Mouse (Mus musculus) CD4-positive helper T cell, adult 2 months (primary cell): ENCODE results near the gene Snx19.
A peak's percentile ranks its signal among the peaks of the same experiment; 100 is the strongest.

Experiments
- DNase-seq: peaks from one replicate; pipeline ENCODE4 v3.0.0-alpha.2; 2012; ENCODE audit warnings: low read depth, missing footprints, low spot score

Snx19 gene

GRCm38 (mm10) chr9:30426882-30427632, at the start of gene Snx19:
Snx19 (plus strand) TSS chr9:30427108.
- DNase-seq: peak; percentile 92

GRCm38 (mm10) chr9:30400771-30401170, 26.1 kb upstream of the Snx19 start:
- no peak for DNase-seq

- no peak for DNase-seq
Observed at GRCm38 (mm10) chr9:30422940-30423339, 4.0 kb upstream of the Snx19 start.

- DNase-seq: no peak
Observed at GRCm38 (mm10) chr9:30425178-30425577, 1.7 kb upstream of the Snx19 start.

- no peak for DNase-seq
Observed at GRCm38 (mm10) chr9:30428231-30428630, 1.3 kb downstream of the Snx19 start.

GRCm38 (mm10) chr9:30430447-30430846, 3.5 kb downstream of the Snx19 start:
- DNase-seq: no peak

- no peak for DNase-seq
Observed at GRCm38 (mm10) chr9:30431909-30432308, 5.0 kb downstream of the Snx19 start.

GRCm38 (mm10) chr9:30433914-30434313, 7.0 kb downstream of the Snx19 start:
- no peak for DNase-seq

- no peak for DNase-seq
Observed at GRCm38 (mm10) chr9:30435902-30436585, 9.1 kb downstream of the Snx19 start.

GRCm38 (mm10) chr9:30438505-30438904, 11.6 kb downstream of the Snx19 start:
- DNase-seq: peak; percentile 21

GRCm38 (mm10) chr9:30441761-30442160, 14.9 kb downstream of the Snx19 start:
- no peak for DNase-seq

- DNase-seq: no peak
Observed at GRCm38 (mm10) chr9:30445232-30446085, 18.6 kb downstream of the Snx19 start.

GRCm38 (mm10) chr9:30446126-30446525, 19.2 kb downstream of the Snx19 start:
- DNase-seq: no peak

- DNase-seq: peak; percentile 22
Observed at GRCm38 (mm10) chr9:30448459-30448858, 21.6 kb downstream of the Snx19 start.

GRCm38 (mm10) chr9:30449862-30450261, 23.0 kb downstream of the Snx19 start:
- DNase-seq: no peak

GRCm38 (mm10) chr9:30450834-30451233, 23.9 kb downstream of the Snx19 start:
- DNase-seq: no peak

- DNase-seq: no peak
Observed at GRCm38 (mm10) chr9:30454527-30454926, 27.6 kb downstream of the Snx19 start.

- no peak for DNase-seq
Observed at GRCm38 (mm10) chr9:30456250-30456649, 29.3 kb downstream of the Snx19 start.

- no peak for DNase-seq
Observed at GRCm38 (mm10) chr9:30460501-30460900, 33.6 kb downstream of the Snx19 start.

GRCm38 (mm10) chr9:30464661-30465060, 37.8 kb downstream of the Snx19 start:
- DNase-seq: no peak

- DNase-seq: no peak
Observed at GRCm38 (mm10) chr9:30480043-30480442, 53.1 kb downstream of the Snx19 start.

GRCm38 (mm10) chr9:30480464-30480863, 53.6 kb downstream of the Snx19 start:
- peak; percentile 80 for DNase-seq
